Mouse (Mus musculus): ENCODE data around the gene Kcnab1. TPM values are rescaled to one million over a fixed set of nuclear protein-coding genes. Genes with fewer than 3 reads are reported as not detected.
"Not testable (repeated sequence)": the region's sequence is repeated elsewhere in the genome, so short reads cannot be mapped to it uniquely, and the experiment has no call there.

The Kcnab1 gene
- polyA plus RNA-seq, 1 experiment from 2014 or later = 3.6 TPM

GRCm38 (mm10) chr3:65384431-65384830 lies 275.2 kb downstream of the Kcnab1 start:
- no peak overlapping the region for H3K27ac ChIP-seq
- no peak overlapping the region for H3K4me3 ChIP-seq (replicated peaks)
- no peak overlapping the region for H3K9ac ChIP-seq
- H3K9me3 ChIP-seq = no peaks in the 10 kb centered on the region
- ATAC-seq (ENCODE audit: insufficient read depth, low FRiP score, low read depth) = no peak
- H3K4me1 ChIP-seq = no peaks in the 10 kb centered on the region; the same call in 1 of the 2 replicates
- WGBS = 87% methylated on average over 3 of the region's 3 CpGs
- peaks cover 29% of the 10 kb centered on the region for H3K36me3 ChIP-seq
- no peak overlapping the region for H3K4me2 ChIP-seq
- H3K27me3 ChIP-seq (replicated peaks) = no peaks in the 10 kb centered on the region

GRCm38 (mm10) chr3:65385771-65386170 lies 276.6 kb downstream of the Kcnab1 start:
- H3K9me3 ChIP-seq = no peaks in the 10 kb centered on the region
- H3K36me3 ChIP-seq = peaks cover 23% of the 10 kb centered on the region
- ATAC-seq (ENCODE audit: insufficient read depth, low FRiP score, low read depth) = no peak
- no peak overlapping the region for H3K4me2 ChIP-seq
- H3K4me3 ChIP-seq (replicated peaks) = no peak overlapping the region
- H3K27me3 ChIP-seq (replicated peaks) = no peaks in the 10 kb centered on the region
- H3K4me1 ChIP-seq = no peaks in the 10 kb centered on the region; the same call in 1 of the 2 replicates
- H3K9ac ChIP-seq = no peak overlapping the region
- H3K27ac ChIP-seq = no peak overlapping the region

DNA sequence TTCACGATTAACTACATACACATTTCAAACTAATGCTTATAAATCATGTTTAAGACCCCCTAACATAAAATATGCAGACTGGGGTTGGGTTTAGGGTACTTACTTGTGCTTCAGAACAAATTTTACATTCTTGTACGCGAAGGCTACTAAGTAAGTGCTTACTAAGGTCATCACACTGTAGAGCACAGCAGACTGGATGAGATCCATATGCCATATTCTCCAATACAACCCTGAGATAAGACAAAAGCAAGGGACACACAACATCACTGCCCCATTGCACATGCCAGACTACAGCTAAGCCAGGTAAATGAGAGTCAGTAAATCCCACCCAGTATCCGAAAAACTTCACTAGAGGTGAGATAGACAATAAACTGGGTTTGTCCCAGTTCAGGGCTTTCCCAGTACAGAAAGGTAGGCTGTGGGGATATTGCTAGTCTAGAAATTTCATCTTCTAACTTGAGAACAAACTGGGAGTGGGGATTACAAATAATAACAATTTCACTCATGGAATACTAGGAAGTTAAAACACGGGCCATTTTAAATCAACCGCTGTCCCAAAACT lies 282.1 kb downstream of the Kcnab1 start:
- H3K36me3 ChIP-seq = peaks cover 14% of the 10 kb centered on the region; the same call in 1 of the 2 replicates
- H3K4me2 ChIP-seq = peak overlapping the region; percentile 60
- H3K9me3 ChIP-seq = no peaks in the 10 kb centered on the region
- WGBS = 18% methylated on average over 6 of the region's 6 CpGs
- no peak for ATAC-seq (ENCODE audit: insufficient read depth, low FRiP score, low read depth)
- H3K9ac ChIP-seq = peak overlapping the region; percentile 66
- H3K27ac ChIP-seq = peak overlapping the region; percentile 83
- H3K4me3 ChIP-seq (replicated peaks) = peak overlapping the region; percentile 72
- H3K4me1 ChIP-seq = no peaks in the 10 kb centered on the region
- H3K27me3 ChIP-seq (replicated peaks) = no peaks in the 10 kb centered on the region

- under 1% methylated on average over 37 of the region's 37 CpGs for WGBS
- peak overlapping the region; percentile 66 for H3K9ac ChIP-seq
- peak overlapping the region; percentile 60 for H3K4me2 ChIP-seq
- H3K27ac ChIP-seq = peak overlapping the region; percentile 83
- H3K27me3 ChIP-seq (replicated peaks) = no peaks in the 10 kb centered on the region
- no peaks in the 10 kb centered on the region for H3K9me3 ChIP-seq
- ATAC-seq (ENCODE audit: insufficient read depth, low FRiP score, low read depth) = peak; percentile 35; the same call in 1 of the 2 replicates
- H3K36me3 ChIP-seq = peaks cover 8% of the 10 kb centered on the region; the same call in 1 of the 2 replicates
- no peaks in the 10 kb centered on the region for H3K4me1 ChIP-seq
- peak overlapping the region; percentile 72 for H3K4me3 ChIP-seq (replicated peaks)
Measured at GRCm38 (mm10) chr3:65391784-65392420, 282.7 kb downstream of the Kcnab1 start.

- Histone ChIP-seq H3K4me3 (replicated peaks) (peak within 1 kb of the TSS; percentile 72), H3K27me3 (replicated peaks) (no peaks in the 10 kb centered on the region), H3K4me2 (peak within 1 kb of the TSS; percentile 60), H3K36me3 (peaks cover 3% of the 10 kb centered on the region; the same call in 1 of the 2 replicates), H3K9me3 (no peaks in the 10 kb centered on the region), H3K9ac (peak within 1 kb of the TSS; percentile 66), H3K27ac (peak within 1 kb of the TSS; percentile 83), H3K4me1 (no peaks in the 10 kb centered on the region)
- WGBS = 0% methylated on average over 36 of the region's 36 CpGs
- peak; percentile 100 for ATAC-seq (ENCODE audit: insufficient read depth, low FRiP score, low read depth)
Measured at GRCm38 (mm10) chr3:65392421-65392817, 283.2 kb downstream of the Kcnab1 start, which contains the start of gene Ssr3. Gene Ssr3 (minus strand): TSS chr3:65392623.

GRCm38 (mm10) chr3:65395111-65395510 lies 285.9 kb downstream of the Kcnab1 start:
- not testable (repeated sequence) for H3K27me3 ChIP-seq (replicated peaks); H3K9ac ChIP-seq; H3K27ac ChIP-seq; H3K9me3 ChIP-seq; ATAC-seq (ENCODE audit: insufficient read depth, low FRiP score, low read depth); H3K36me3 ChIP-seq; H3K4me3 ChIP-seq (replicated peaks); H3K4me1 ChIP-seq; H3K4me2 ChIP-seq
- 68% methylated on average over 1 of the region's 1 CpGs for WGBS

DNA sequence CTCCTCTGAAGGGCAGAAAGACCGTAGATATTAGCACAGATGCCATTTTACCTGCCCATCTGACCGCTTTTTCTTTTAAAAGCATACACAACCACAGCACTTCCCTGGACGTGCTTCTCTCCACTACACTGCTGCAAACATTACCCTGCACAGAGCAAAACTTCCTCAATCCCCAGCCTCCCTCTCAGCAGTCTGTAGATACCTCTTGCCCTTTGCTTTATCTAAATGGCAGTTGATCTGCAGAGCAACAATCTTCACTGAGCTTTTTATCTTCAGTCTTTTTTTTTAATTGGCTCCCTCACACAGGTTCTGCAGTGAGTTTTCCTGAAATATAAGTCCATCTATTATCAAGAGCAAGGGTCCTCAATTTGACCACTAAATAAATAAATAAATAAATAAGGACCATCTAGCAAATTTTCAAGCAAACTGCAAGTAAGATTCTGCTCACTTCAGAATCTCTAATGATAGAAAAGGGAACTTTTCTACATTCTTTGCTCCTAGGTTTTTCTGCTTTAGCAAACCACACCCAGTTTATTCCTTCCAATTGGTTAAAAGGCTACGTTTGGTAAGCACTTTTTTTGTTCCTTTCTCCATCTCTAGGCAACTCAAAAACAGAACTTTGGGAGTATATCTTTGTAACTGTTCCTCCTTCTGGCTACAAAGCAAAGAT lies 287.8 kb downstream of the Kcnab1 start:
- Histone ChIP-seq H3K9me3 (no peaks in the 10 kb centered on the region), H3K27ac (no peak overlapping the region), H3K4me1 (no peaks in the 10 kb centered on the region), H3K4me2 (no peak overlapping the region), H3K36me3 (no peaks in the 10 kb centered on the region), H3K27me3 (replicated peaks) (no peaks in the 10 kb centered on the region), H3K4me3 (replicated peaks) (no peak overlapping the region), H3K9ac (no peak overlapping the region)
- ATAC-seq (ENCODE audit: insufficient read depth, low FRiP score, low read depth) = no peak
- 79% methylated on average over 4 of the region's 4 CpGs for WGBS

GRCm38 (mm10) chr3:65397566-65397965 lies 288.4 kb downstream of the Kcnab1 start:
- Histone ChIP-seq H3K4me1 (no peaks in the 10 kb centered on the region), H3K27me3 (replicated peaks) (no peaks in the 10 kb centered on the region), H3K27ac (no peak overlapping the region), H3K36me3 (no peaks in the 10 kb centered on the region), H3K9me3 (no peaks in the 10 kb centered on the region), H3K9ac (no peak overlapping the region), H3K4me3 (replicated peaks) (no peak overlapping the region), H3K4me2 (no peak overlapping the region)
- 89% methylated on average over 3 of the region's 3 CpGs for WGBS
- ATAC-seq (ENCODE audit: insufficient read depth, low FRiP score, low read depth) = no peak

GRCm38 (mm10) chr3:65405781-65406180 lies 296.6 kb downstream of the Kcnab1 start:
- Histone ChIP-seq H3K27ac (no peak overlapping the region), H3K9me3 (no peaks in the 10 kb centered on the region), H3K4me1 (no peaks in the 10 kb centered on the region), H3K4me2 (no peak overlapping the region), H3K27me3 (replicated peaks) (no peaks in the 10 kb centered on the region), H3K36me3 (no peaks in the 10 kb centered on the region), H3K4me3 (replicated peaks) (no peak overlapping the region), H3K9ac (no peak overlapping the region)
- ATAC-seq (ENCODE audit: insufficient read depth, low FRiP score, low read depth) = no peak
- 71% methylated on average over 4 of the region's 4 CpGs for WGBS

DNA sequence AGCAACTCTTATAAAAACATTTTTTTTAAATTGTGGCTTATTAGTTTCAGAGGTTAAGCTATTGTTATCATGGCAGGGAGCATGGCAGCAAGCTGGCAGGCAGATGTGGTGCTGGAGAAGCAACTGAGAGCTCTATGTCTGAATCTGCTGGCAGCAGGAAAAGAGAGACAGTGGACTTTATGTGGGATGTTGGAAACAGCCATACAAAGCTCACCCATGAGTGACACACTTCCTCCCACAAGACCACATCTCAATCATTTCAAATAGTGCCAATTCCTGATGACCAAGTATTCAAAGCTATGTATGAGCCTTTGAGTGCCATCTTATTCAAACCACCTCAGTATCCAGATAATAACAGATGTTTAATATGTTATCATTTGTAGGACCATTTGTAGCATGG lies 298.7 kb downstream of the Kcnab1 start:
- H3K9me3 ChIP-seq = no peaks in the 10 kb centered on the region
- no peak for ATAC-seq (ENCODE audit: insufficient read depth, low FRiP score, low read depth)
- H3K9ac ChIP-seq = no peak overlapping the region
- H3K4me3 ChIP-seq (replicated peaks) = no peak overlapping the region
- H3K27ac ChIP-seq = no peak overlapping the region
- H3K4me1 ChIP-seq = no peaks in the 10 kb centered on the region
- H3K27me3 ChIP-seq (replicated peaks) = no peaks in the 10 kb centered on the region
- H3K4me2 ChIP-seq = no peak overlapping the region
- no peaks in the 10 kb centered on the region for H3K36me3 ChIP-seq

- no peak overlapping the region for H3K4me2 ChIP-seq
- no peaks in the 10 kb centered on the region for H3K4me1 ChIP-seq
- no peaks in the 10 kb centered on the region for H3K36me3 ChIP-seq
- no peak overlapping the region for H3K9ac ChIP-seq
- H3K27ac ChIP-seq = no peak overlapping the region
- ATAC-seq (ENCODE audit: insufficient read depth, low FRiP score, low read depth) = no peak
- H3K4me3 ChIP-seq (replicated peaks) = no peak overlapping the region
- no peaks in the 10 kb centered on the region for H3K27me3 ChIP-seq (replicated peaks)
- H3K9me3 ChIP-seq = no peaks in the 10 kb centered on the region
Measured at GRCm38 (mm10) chr3:65416571-65416970, 307.4 kb downstream of the Kcnab1 start.

- H3K4me2 ChIP-seq = no peak overlapping the region
Measured at GRCm38 (mm10) chr3:65417913-65418594, 308.9 kb downstream of the Kcnab1 start.

More at GRCm38 (mm10) chr3:65417913-65418594, 308.9 kb downstream of the Kcnab1 start:
- Histone ChIP-seq H3K4me1 (no peaks in the 10 kb centered on the region), H3K4me3 (replicated peaks) (no peak overlapping the region), H3K36me3 (no peaks in the 10 kb centered on the region), H3K9me3 (no peaks in the 10 kb centered on the region), H3K27me3 (replicated peaks) (no peaks in the 10 kb centered on the region), H3K9ac (no peak overlapping the region), H3K27ac (no peak overlapping the region)
- ATAC-seq (ENCODE audit: insufficient read depth, low FRiP score, low read depth) = no peak
- 57% methylated on average over 5 of the region's 5 CpGs for WGBS

Data from stomach, embryonic 15.5 days (tissue).